18 mouse cellular contexts compared by ENCODE assay signal in genomic region chr3:67447143-67447542, GRCm38 (mm10). TPM values are rescaled to one million over a fixed set of nuclear protein-coding genes. Genes with fewer than 3 reads are reported as not detected.
DNase-seq lines count a peak whose midpoint lies in the region; ATAC-seq and TF ChIP-seq lines count a peak whose summit lies in the region.
"Had no signal": no experiment of that assay in that cellular context is flagged by ENCODE, and none has a peak within 500 bp of the region (broad histone marks: within the 10 kb centered on the region; RNA-seq: fewer than 3 reads in every experiment).

No protein-coding gene starts in this region.

- intact Hi-C loops in left cerebral cortex, adult 2 months (cut with DNase I) = no loop called here

- peak; percentile 25 for TF ChIP-seq CTCF in left cerebral cortex, adult 2 months (IDR thresholded peaks at IDR 0.05)

- H3K36me3 ChIP-seq in forebrain, embryonic 10.5 days (replicated peaks) = peaks cover 97% of the 10 kb centered on the region

- H3K27me3 ChIP-seq in forebrain, embryonic 10.5 days (ENCODE audit: poor library complexity, severe bottlenecking) = no peaks in the 10 kb centered on the region
- H3K27me3 ChIP-seq: embryonic facial prominence, embryonic 12.5 days; liver, embryonic 15.5 days; midbrain, embryonic 12.5 days had no signal

- WGBS in forebrain, embryonic 10.5 days = 99% methylated on average over 2 of the region's 2 CpGs

- no peak overlapping the region for H3K27ac ChIP-seq in left cerebral cortex, adult 2 months
- no peak overlapping the region for H3K27ac ChIP-seq in forebrain, embryonic 10.5 days
- H3K27ac ChIP-seq: embryonic facial prominence, embryonic 12.5 days; liver, embryonic 15.5 days; midbrain, embryonic 12.5 days had no signal

- H3K4me3 ChIP-seq in left cerebral cortex, adult 2 months = no peak overlapping the region
- no peak overlapping the region for H3K4me3 ChIP-seq in forebrain, embryonic 10.5 days
- H3K4me3 ChIP-seq: embryonic facial prominence, embryonic 12.5 days; liver, embryonic 15.5 days; midbrain, embryonic 12.5 days had no signal

- no peaks in the 10 kb centered on the region for H3K9me3 ChIP-seq in forebrain, embryonic 10.5 days
- H3K9me3 ChIP-seq: embryonic facial prominence, embryonic 12.5 days; liver, embryonic 15.5 days; midbrain, embryonic 12.5 days had no signal

- H3K4me1 ChIP-seq in forebrain, embryonic 10.5 days = no peaks in the 10 kb centered on the region
- H3K4me1 ChIP-seq: embryonic facial prominence, embryonic 12.5 days; liver, embryonic 15.5 days; midbrain, embryonic 12.5 days had no signal

- ATAC-seq in common myeloid progenitor, adult 5-6 weeks (replicated peaks; ENCODE audit: low read depth, poor library complexity, severe bottlenecking) = 0 out of 2 replicates have a peak, but pooled peaks have one; percentile 45
- ATAC-seq in erythroblast, adult 5-6 weeks (replicated peaks; ENCODE audit: low FRiP score, poor library complexity, severe bottlenecking) = no peak
- ATAC-seq: forebrain, embryonic 16.5 days had no signal

- no peak for DNase-seq in left cerebral cortex, adult 2 months (ENCODE audit: extremely low spot score in 1 of 2, low spot score in 2 of 2)
- no peak for DNase-seq in left cerebral cortex, adult 8-10 months (ENCODE audit: low spot score in 2 of 2)
- DNase-seq in 416B (ENCODE audit: low read depth) = peak; percentile 21
- peak; percentile 11 to 19 for DNase-seq in B cell, adult 2 months
- no peak for DNase-seq in forebrain, embryonic 10.5 days (ENCODE audit: extremely low spot score, low spot score)
- DNase-seq: adrenal gland, adult 2 months; cerebellum, postnatal 14 days; gastrocnemius, postnatal 25 days; heart, postnatal 14 days; kidney, postnatal 4 days; right cerebral cortex, postnatal 4 days; thymus, postnatal 4 days had no signal

RNA-seq across cellular contexts. Expression of gene Lxn, which starts 16.6 kb away (rescaled TPM):
- total RNA-seq in left cerebral cortex, adult 2 months (2021) = 10 to 100 TPM; 29.9 to 36.4 TPM
- 10 to 100 TPM; 35.1 to 45.9 (median 40.3) TPM for total RNA-seq in left cerebral cortex, adult 8-10 months (2022)
- total RNA-seq in common myeloid progenitor, adult 5-6 weeks (2017) = 9.3 and 13.7 TPM in 2 replicates
- total RNA-seq in erythroblast, adult 5-6 weeks (2015; ENCODE audit: low replicate concordance) = 9.0 and 15.4 TPM in 2 replicates
- total RNA-seq in erythroblast, adult 5-6 weeks (2017; ENCODE audit: low replicate concordance) = 1.4 and 6.6 TPM in 2 replicates
- 34.7 and 40.1 TPM in 2 replicates for polyA plus RNA-seq in forebrain, embryonic 10.5 days (2016; fragmentation: Nextera tagmentation; extraction: Ambion mirVana)

RNA-seq across cellular contexts. Expression of gene Gfm1, which starts 17.2 kb away (rescaled TPM):
- 10 to 100 TPM; 41.9 to 57.5 TPM for total RNA-seq in left cerebral cortex, adult 2 months (2021)
- 10 to 100 TPM; 48.0 to 60.1 (median 52.6) TPM for total RNA-seq in left cerebral cortex, adult 8-10 months (2022)
- 47.5 and 53.8 TPM in 2 replicates for total RNA-seq in common myeloid progenitor, adult 5-6 weeks (2017)
- 11.5 and 11.9 TPM in 2 replicates for total RNA-seq in erythroblast, adult 5-6 weeks (2015; ENCODE audit: low replicate concordance)
- 18.3 and 20.4 TPM in 2 replicates for total RNA-seq in erythroblast, adult 5-6 weeks (2017; ENCODE audit: low replicate concordance)
- 56.5 and 63.7 TPM in 2 replicates for polyA plus RNA-seq in forebrain, embryonic 10.5 days (2016; fragmentation: Nextera tagmentation; extraction: Ambion mirVana)

Comparison
In these comparisons a context has a peak if more than half of its experiments do, and no peak if none do; other contexts are left out.
1. DNase-seq: peak in 416B (single experiment) and B cell, adult 2 months (2 of 2); none in left cerebral cortex, adult 2 months (0 of 2), left cerebral cortex, adult 8-10 months (0 of 2) and forebrain, embryonic 10.5 days (single experiment).